ENCODE assay signal across 27 mouse cellular contexts in the genomic region with DNA sequence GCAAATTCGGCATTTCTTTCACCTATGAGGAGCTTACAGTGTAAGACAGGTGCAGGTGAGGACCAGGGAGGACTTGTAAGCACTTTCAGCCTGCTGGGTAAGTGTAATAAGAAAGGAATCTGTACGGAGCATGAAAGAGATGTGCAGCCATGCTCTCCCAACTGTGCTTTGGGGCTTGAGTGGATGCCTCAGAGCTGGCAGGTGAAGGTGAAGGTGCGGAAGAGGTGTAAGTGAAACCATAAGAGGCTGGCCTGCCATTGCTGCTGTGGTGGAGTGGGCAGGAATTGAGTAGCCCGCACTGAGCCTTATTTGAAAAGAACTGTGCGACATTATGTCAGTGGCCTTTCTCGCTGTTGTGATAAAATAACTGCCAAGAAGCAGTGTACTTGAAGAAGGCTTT. TPM values are rescaled to one million over a fixed set of nuclear protein-coding genes. Genes with fewer than 3 reads are reported as not detected.
A peak's percentile ranks its signal among the peaks of the same experiment; 100 is the strongest.
DNase-seq lines count a peak whose midpoint lies in the region; ATAC-seq and TF ChIP-seq lines count a peak whose summit lies in the region.
"Had no signal": no experiment of that assay in that cellular context is flagged by ENCODE, and none has a peak within 500 bp of the region (broad histone marks: within the 10 kb centered on the region; RNA-seq: fewer than 3 reads in every experiment).

No protein-coding gene starts in this region.

- 59% methylated on average over 6 of the region's 6 CpGs for WGBS in heart, embryonic 13.5 days

- H3K4me2 ChIP-seq in heart, embryonic 13.5 days: no peak overlapping the region
- H3K4me2 ChIP-seq: hindbrain, embryonic 12.5 days; intestine, embryonic 15.5 days; limb, embryonic 15.5 days; liver, embryonic 13.5 days; midbrain, embryonic 13.5 days; neural tube, embryonic 13.5 days had no signal

- intact Hi-C loops in gastrocnemius, adult 2 months (cut with DNase I): no loop called here

- H3K4me3 ChIP-seq in gastrocnemius, adult 2 months: no peak overlapping the region
- no peak overlapping the region for H3K4me3 ChIP-seq in heart, embryonic 13.5 days
- H3K4me3 ChIP-seq in layer of hippocampus, adult 2 months: no peak overlapping the region
- H3K4me3 ChIP-seq: erythroblast, embryonic 14.5 days; hindbrain, embryonic 12.5 days; intestine, embryonic 15.5 days; limb, embryonic 10.5 days; limb, embryonic 15.5 days; liver, embryonic 13.5 days; midbrain, embryonic 13.5 days; neural tube, embryonic 13.5 days had no signal

- H3K4me1 ChIP-seq in heart, embryonic 13.5 days: peaks cover 24% of the 10 kb centered on the region
- H3K4me1 ChIP-seq: intestine, embryonic 15.5 days; limb, embryonic 10.5 days; limb, embryonic 15.5 days; liver, embryonic 13.5 days; midbrain, embryonic 13.5 days; neural tube, embryonic 13.5 days had no signal

- no peak for ATAC-seq in heart, embryonic 13.5 days (ENCODE audit: extremely low read depth, insufficient number of reproducible peaks, low FRiP score, low TSS enrichment)
- ATAC-seq in common myeloid progenitor, adult 5-6 weeks (replicated peaks; ENCODE audit: low read depth, poor library complexity, severe bottlenecking): 0 out of 2 replicates have a peak, but pooled peaks have one; percentile 2
- ATAC-seq: activated CD4-positive, CD25-positive, alpha-beta regulatory T cell, adult 4 months; forebrain, embryonic 16.5 days; hindbrain, postnatal 0 days; intestine, embryonic 15.5 days; midbrain, embryonic 13.5 days had no signal

- no peaks in the 10 kb centered on the region for H3K9me3 ChIP-seq in heart, embryonic 13.5 days
- H3K9me3 ChIP-seq: hindbrain, embryonic 12.5 days; intestine, embryonic 15.5 days; limb, embryonic 10.5 days; limb, embryonic 15.5 days; liver, embryonic 13.5 days; midbrain, embryonic 13.5 days; neural tube, embryonic 13.5 days had no signal

- TF ChIP-seq CTCF in gastrocnemius, adult 2 months (IDR thresholded peaks at IDR 0.05): no peak
- TF ChIP-seq CTCF in layer of hippocampus, adult 2 months (conservative IDR thresholded peaks at IDR 0.05): no peak

- no peaks in the 10 kb centered on the region for H3K27me3 ChIP-seq in heart, embryonic 13.5 days (replicated peaks)
- H3K27me3 ChIP-seq: CH12.LX; hindbrain, embryonic 12.5 days; intestine, embryonic 15.5 days; limb, embryonic 15.5 days; liver, embryonic 13.5 days; midbrain, embryonic 13.5 days; neural tube, embryonic 13.5 days had no signal

- H3K27ac ChIP-seq in gastrocnemius, adult 2 months: peak overlapping the region; percentile 85
- peak overlapping the region; percentile 48 for H3K27ac ChIP-seq in heart, embryonic 13.5 days (replicated peaks)
- peak overlapping the region; percentile 56 for H3K27ac ChIP-seq in layer of hippocampus, adult 2 months
- H3K27ac ChIP-seq: hindbrain, embryonic 12.5 days; hindbrain, postnatal 0 days; intestine, embryonic 15.5 days; kidney, postnatal 0 days; limb, embryonic 10.5 days; limb, embryonic 15.5 days; liver, embryonic 13.5 days; macrophage; midbrain, embryonic 13.5 days; neural tube, embryonic 13.5 days had no signal

- no peaks in the 10 kb centered on the region for H3K36me3 ChIP-seq in heart, embryonic 13.5 days
- H3K36me3 ChIP-seq: hindbrain, embryonic 12.5 days; intestine, embryonic 15.5 days; limb, embryonic 10.5 days; limb, embryonic 15.5 days; liver, embryonic 13.5 days; midbrain, embryonic 13.5 days; neural tube, embryonic 13.5 days had no signal

- no peak for DNase-seq in gastrocnemius, adult 2 months
- DNase-seq in gastrocnemius, postnatal 25 days: no peak
- DNase-seq in heart, adult 9 months (ENCODE audit: low spot score in 2 of 2): no peak
- no peak for DNase-seq in layer of hippocampus, adult 2 months (ENCODE audit: low spot score in 2 of 2)
- DNase-seq in layer of hippocampus, adult 11-12 months (ENCODE audit: low spot score): no peak
- DNase-seq: adrenal gland, adult 2 months; cerebellum, adult 18-20 months; kidney, adult 8-10 months; kidney, postnatal 4 days; liver, embryonic 13.5 days; thymus, postnatal 14 days had no signal

- H3K9ac ChIP-seq in heart, embryonic 13.5 days: no peak overlapping the region
- H3K9ac ChIP-seq: hindbrain, embryonic 12.5 days; intestine, embryonic 15.5 days; limb, embryonic 15.5 days; liver, embryonic 13.5 days; midbrain, embryonic 13.5 days; neural tube, embryonic 13.5 days had no signal

RNA-seq across cellular contexts. Expression of gene Me3, which starts 8.3 kb away (rescaled TPM):
- total RNA-seq in gastrocnemius, adult 2 months (2021): 100 to 1,000 TPM; 117 to 126 TPM
- 100 to 1,000 TPM; 106 TPM for total RNA-seq in gastrocnemius, postnatal 25 days (2021)
- 3.6 and 4.9 TPM in 2 replicates for polyA plus RNA-seq in heart, embryonic 13.5 days (2015; fragmentation: Nextera tagmentation; extraction: Ambion mirVana)
- 10 to 100 TPM; 83.3 to 90.8 TPM for total RNA-seq in layer of hippocampus, adult 2 months (2021)
- total RNA-seq in common myeloid progenitor, adult 5-6 weeks (2017): not detected in 2 replicates
- total RNA-seq: CH12.LX; megakaryocyte-erythroid progenitor cell, adult 5-6 weeks had no signal
- polyA plus RNA-seq: erythroblast, embryonic 14.5 days; macrophage had no signal

Comparison
In these comparisons a context has a peak if more than half of its experiments do, and no peak if none do; other contexts are left out.
1. RNA of gene Me3, which starts 8.3 kb away (total RNA-seq): 117 to 126 TPM in gastrocnemius, adult 2 months, 106 TPM in gastrocnemius, postnatal 25 days and 83.3 to 90.8 TPM in layer of hippocampus, adult 2 months; not detected in common myeloid progenitor, adult 5-6 weeks; every median in the first group is over 10 times any median in the second.
2. Peak in every context shown above with its lines, with median percentiles within 50 percentile points of each other: H3K27ac ChIP-seq.